Mouse (Mus musculus) hindbrain, postnatal 0 days (tissue): ENCODE data around the gene Pcbp4. TPM values are rescaled to one million over a fixed set of nuclear protein-coding genes. Genes with fewer than 3 reads are reported as not detected.

Source experiments
- ATAC-seq: fragments of 200-750 bp; cut with Nextera tagmentation; 2 replicates; pipeline ENCODE4 v1.8.0; 2017; ENCODE audit warnings: mild to moderate bottlenecking, moderate TSS enrichment, moderate library complexity
- DNase-seq: peaks from one replicate; pipeline ENCODE4 v3.0.0-alpha.2; 2015; ENCODE audit warnings: low spot score
- H3K27ac ChIP-seq: fragments of 300-500 bp; sonication (generic); 2 replicates; pipeline ENCODE4 v1.5.1; 2014; ENCODE audit warnings: mild to moderate bottlenecking
- H3K27me3 ChIP-seq: fragments of 300-500 bp; sonication (generic); 2 replicates; pipeline ENCODE4 v1.6.1; 2014; ENCODE audit warnings: low read length, mixed read lengths; ENCODE audit not compliant: insufficient read depth
- H3K36me3 ChIP-seq: fragments of 300-500 bp; sonication (generic); 2 replicates; pipeline ENCODE4 v1.6.1; 2014; ENCODE audit warnings: low read length, mixed read lengths; ENCODE audit not compliant: insufficient read depth
- H3K4me1 ChIP-seq: fragments of 300-500 bp; sonication (generic); 2 replicates; pipeline ENCODE4 v1.6.1; 2014; ENCODE audit warnings: antibody characterized with exemption, low read length, mixed read lengths; ENCODE audit not compliant: insufficient read depth
- H3K4me2 ChIP-seq: fragments of 300-500 bp; sonication (generic); 2 replicates; pipeline ENCODE4 v1.6.1; 2014; ENCODE audit warnings: low read depth, mild to moderate bottlenecking, low read length, moderate library complexity, mixed read lengths
- H3K4me3 ChIP-seq: fragments of 300-500 bp; sonication (generic); 2 replicates; pipeline ENCODE4 v1.5.1; 2014; ENCODE audit warnings: low read length
- H3K9ac ChIP-seq: fragments of 300-500 bp; sonication (generic); replicated peaks from 2 replicates; pipeline ENCODE4 v1.6.1; 2014; ENCODE audit warnings: mild to moderate bottlenecking, low read length, moderate library complexity, mixed read lengths
- H3K9me3 ChIP-seq: fragments of 300-500 bp; sonication (generic); 2 replicates; pipeline ENCODE4 v1.6.1; 2016; ENCODE audit warnings: low read length, mixed read lengths
- CTCF ChIP-seq: IDR thresholded peaks from 2 replicates; pipeline ENCODE4 v1.5.1; 2016; ENCODE audit warnings: antibody characterized with exemption, control low read depth, low read depth
- WGBS: fragments of 180-500 bp; shearing (Covaris S2); extraction: QIAGEN DNeasy Blood & Tissue Kit; methylation state at CpG from one replicate; pipeline ENCODE4 v1.1.7; 2014; 5-methylcytosine and 5-hydroxymethylcytosine counted together
- polyA plus RNA-seq: library from polyadenylated mRNA; unstranded; fragments of >200 nt; fragmentation: Nextera tagmentation; extraction: Ambion mirVana; gene quantifications from 2 replicates; pipeline ENCODE4 v1.2.1, GENCODE M21; 2015
- total RNA-seq: library from RNA; depleted of rRNA; stranded (reverse); fragments of >200 nt; gene quantifications from 2 replicates; pipeline ENCODE4 v1.2.3, GENCODE M21; 2014

The Pcbp4 gene
- total and polyA plus RNA-seq, 2 experiments from 2014 or later = 228 to 623 TPM

DNA sequence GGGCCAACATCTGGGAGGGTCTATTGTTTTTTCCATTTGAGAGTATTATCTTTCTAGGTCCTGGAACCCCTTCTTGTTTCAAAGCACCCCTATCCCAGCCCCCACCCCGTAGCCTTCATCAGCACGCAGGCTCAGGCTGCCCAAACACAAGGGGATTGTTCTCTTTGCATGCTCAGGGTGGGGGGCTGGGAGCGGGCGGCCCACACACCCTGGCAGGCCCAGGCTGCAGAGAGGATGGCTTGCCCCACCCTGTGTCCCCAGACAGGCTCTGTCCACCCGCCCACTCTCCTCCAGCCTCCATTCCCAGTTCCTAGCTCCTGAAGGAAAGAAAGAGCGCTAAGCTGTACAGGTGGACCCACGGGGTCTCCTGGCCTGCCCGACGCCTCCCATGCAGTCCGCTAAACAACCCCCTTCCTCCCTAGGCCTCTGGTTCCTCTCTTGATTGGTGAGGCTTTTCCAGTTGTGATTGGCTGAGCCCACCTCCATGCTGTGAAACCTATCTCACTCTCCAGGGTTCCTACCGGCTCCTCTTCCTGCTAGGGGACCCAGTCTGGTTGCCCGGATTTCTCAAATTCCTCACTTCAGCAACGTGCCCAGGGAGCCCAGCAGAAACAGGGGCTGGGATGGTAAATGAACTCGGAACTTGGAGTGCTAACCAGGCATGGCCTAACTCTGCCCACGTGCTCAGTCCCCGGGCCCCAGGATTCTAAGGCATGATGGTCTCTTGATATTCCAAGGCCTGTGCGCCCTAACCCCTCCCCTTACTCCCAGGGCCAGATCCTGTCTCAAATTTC lies 2.0 kb downstream of the Pcbp4 start:
- ATAC-seq = peak; percentile 29
- TF ChIP-seq CTCF = no peak
- Histone ChIP-seq H3K27me3 (no peaks in the 10 kb centered on the region), H3K9ac (peak overlapping the region; percentile 85), H3K4me3 (peak overlapping the region; percentile 70), H3K4me1 (peaks cover 35% of the 10 kb centered on the region), H3K27ac (peak overlapping the region; percentile 94), H3K36me3 (peaks cover 2% of the 10 kb centered on the region), H3K9me3 (no peaks in the 10 kb centered on the region), H3K4me2 (peak overlapping the region; percentile 92)
- peak; percentile 72 for DNase-seq
- WGBS = 4% methylated on average over 17 of the region's 17 CpGs

DNA sequence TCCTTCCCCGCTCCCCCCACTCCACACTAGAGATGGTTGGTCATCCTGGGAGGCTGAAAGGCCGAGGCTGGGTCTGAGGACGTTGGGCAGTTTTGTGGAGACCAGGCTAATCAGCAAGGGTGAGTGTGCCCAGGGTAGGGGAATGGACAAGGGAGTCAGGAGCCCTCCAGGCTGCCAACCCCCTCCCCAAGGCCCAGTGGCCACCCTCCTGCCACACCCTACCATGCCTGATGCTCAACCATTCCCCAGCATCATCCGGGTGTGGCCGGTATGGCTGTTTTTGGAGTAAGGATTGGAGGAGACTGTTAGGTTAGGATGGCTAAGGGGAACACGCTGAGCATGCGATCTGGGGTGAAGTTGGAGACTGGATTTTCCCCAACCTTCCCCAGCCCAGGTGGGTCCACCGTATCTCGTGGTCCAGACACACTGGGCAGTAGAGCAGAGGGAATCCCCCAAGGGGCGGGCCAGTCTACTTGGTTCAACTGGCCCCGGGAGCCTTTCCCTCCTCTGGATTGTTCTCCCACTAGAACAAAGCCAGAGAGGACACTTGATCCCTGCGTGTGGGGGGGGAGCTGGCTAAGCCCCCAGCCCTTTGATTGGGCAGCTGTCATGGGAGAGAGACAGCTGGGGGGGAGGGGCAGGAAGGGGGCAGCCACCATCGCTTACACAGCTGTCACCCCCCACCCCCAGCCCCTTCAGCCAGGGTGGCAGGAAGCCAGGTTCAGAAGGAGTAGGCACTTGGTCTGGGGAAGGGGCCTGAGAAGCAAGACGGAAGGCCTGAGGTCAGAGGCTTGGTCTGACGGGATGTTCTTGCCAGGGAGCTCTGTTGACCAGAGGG lies 3.5 kb downstream of the Pcbp4 start:
- 23% methylated on average over 15 of the region's 15 CpGs for WGBS
- H3K27me3 ChIP-seq = no peaks in the 10 kb centered on the region
- H3K4me1 ChIP-seq = peaks cover 35% of the 10 kb centered on the region
- peak overlapping the region; percentile 65 for H3K27ac ChIP-seq
- ATAC-seq (peak; percentile 15), DNase-seq (peak; percentile 78)
- H3K36me3 ChIP-seq = peaks cover 4% of the 10 kb centered on the region
- no peak for TF ChIP-seq CTCF
- peak overlapping the region; percentile 42 for H3K9ac ChIP-seq
- peak overlapping the region; percentile 92 for H3K4me2 ChIP-seq
- peak overlapping the region; percentile 11 for H3K4me3 ChIP-seq
- no peaks in the 10 kb centered on the region for H3K9me3 ChIP-seq

DNA sequence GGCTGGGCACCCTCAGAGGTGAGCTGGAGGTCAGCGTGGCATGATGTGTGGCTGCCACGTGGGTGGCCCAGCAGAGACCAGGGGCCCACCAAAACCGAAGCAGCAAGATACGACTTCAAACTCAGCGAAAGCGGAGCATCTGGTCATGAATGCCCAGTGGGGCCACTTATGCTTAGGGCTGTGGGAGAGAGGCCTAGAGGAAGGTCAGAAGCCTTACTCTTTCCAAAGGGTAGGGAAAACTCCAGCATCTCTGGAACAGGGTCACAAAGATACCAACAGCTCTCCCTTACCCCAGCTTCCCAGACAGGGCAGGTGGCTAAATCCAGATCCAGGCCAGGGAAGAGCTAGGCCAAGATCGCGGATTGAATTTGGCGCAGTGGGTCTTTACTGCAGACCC lies 4.1 kb downstream of the Pcbp4 start:
- no peak for TF ChIP-seq CTCF
- H3K27ac ChIP-seq = peak overlapping the region; percentile 65
- no peak overlapping the region for H3K4me3 ChIP-seq
- H3K36me3 ChIP-seq = peaks cover 10% of the 10 kb centered on the region
- peak overlapping the region; percentile 92 for H3K4me2 ChIP-seq
- peak overlapping the region; percentile 42 for H3K9ac ChIP-seq
- WGBS = 34% methylated on average over 9 of the region's 9 CpGs
- H3K27me3 ChIP-seq = no peaks in the 10 kb centered on the region
- H3K9me3 ChIP-seq = no peaks in the 10 kb centered on the region
- peak; percentile 42 for DNase-seq
- ATAC-seq = no peak
- H3K4me1 ChIP-seq = peaks cover 35% of the 10 kb centered on the region

DNA sequence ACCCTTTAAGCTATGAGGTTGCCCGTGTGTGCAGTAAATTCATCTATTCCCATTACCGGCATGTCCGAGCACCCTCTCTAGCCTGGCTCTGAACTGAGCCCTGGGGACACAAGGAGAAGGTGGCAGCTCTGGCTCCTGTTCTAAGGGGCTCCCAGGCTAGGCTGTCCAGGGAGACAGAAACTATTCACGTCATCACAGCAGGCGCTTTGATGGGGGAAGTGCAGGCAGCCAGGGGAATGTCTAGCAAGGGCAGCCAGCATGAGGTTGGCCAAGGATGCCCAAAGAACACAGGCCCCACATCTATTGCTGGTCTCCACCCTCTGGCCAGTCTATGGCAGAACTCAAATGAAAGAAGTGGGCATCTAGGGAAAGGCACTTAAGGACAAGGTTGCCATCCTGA lies 4.8 kb downstream of the Pcbp4 start:
- peaks cover 10% of the 10 kb centered on the region for H3K36me3 ChIP-seq
- H3K27ac ChIP-seq = peak overlapping the region; percentile 65; the same call in 1 of the 2 replicates
- peak overlapping the region; percentile 92 for H3K4me2 ChIP-seq
- H3K9me3 ChIP-seq = no peaks in the 10 kb centered on the region
- H3K4me1 ChIP-seq = peaks cover 33% of the 10 kb centered on the region
- H3K9ac ChIP-seq = no peak overlapping the region
- 29% methylated on average over 5 of the region's 5 CpGs for WGBS
- ATAC-seq (no peak), DNase-seq (no peak)
- no peak for TF ChIP-seq CTCF
- no peak overlapping the region for H3K4me3 ChIP-seq
- H3K27me3 ChIP-seq = no peaks in the 10 kb centered on the region

DNA sequence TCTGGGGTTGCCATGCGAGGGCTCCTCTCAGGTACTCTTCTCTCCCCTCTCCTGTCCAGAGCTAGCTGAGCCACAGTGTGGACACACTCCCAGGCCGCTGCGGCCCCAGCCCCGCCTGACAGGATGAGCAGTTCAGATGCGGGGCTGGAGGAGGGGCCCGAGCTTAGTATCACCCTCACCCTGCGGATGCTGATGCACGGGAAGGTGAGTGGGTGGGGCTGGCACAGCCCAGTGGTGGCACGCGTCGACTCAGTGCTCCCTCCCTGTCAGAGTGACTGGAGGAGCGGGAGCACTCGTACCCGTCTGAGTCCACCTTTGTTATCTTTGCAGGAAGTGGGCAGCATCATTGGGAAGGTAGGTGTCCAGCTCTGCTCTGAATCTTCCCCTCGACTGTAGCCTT lies 6.9 kb downstream of the Pcbp4 start:
- peaks cover 10% of the 10 kb centered on the region for H3K36me3 ChIP-seq
- H3K27me3 ChIP-seq = no peaks in the 10 kb centered on the region
- WGBS = 74% methylated on average over 15 of the region's 15 CpGs
- no peak overlapping the region; the same call in 1 of the 2 replicates for H3K9ac ChIP-seq
- H3K4me1 ChIP-seq = peaks cover 37% of the 10 kb centered on the region
- ATAC-seq (no peak), DNase-seq (no peak)
- no peaks in the 10 kb centered on the region for H3K9me3 ChIP-seq
- no peak overlapping the region for H3K4me3 ChIP-seq
- no peak overlapping the region for H3K4me2 ChIP-seq
- no peak overlapping the region for H3K27ac ChIP-seq
- no peak for TF ChIP-seq CTCF

DNA sequence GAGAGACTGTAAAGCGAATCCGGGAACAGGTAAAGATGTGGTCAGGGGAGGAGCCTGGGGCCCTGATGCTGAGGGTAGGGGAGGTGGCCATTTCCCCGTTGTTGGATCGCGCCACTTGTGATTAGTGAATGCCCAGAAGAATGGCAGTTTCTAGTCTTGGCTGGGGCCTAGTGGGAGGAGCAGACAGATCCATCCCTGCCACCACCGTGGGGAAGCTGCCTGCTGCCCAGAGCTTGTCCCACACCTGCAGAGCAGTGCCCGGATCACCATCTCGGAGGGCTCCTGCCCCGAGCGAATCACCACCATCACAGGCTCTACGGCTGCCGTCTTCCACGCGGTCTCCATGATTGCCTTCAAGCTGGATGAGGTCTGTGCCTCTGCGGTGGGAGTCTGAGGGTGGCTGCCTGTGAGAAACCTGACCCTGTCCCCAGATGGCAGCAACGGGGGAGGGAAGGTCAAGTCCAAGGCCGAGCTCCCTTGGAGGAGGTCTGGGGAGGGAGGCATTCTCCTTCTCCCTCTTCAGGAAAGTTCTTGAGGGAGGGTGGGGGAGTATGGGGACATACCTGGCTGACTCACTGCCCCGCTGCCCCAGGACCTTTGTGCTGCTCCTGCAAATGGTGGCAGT lies 7.4 kb downstream of the Pcbp4 start:
- H3K36me3 ChIP-seq = peaks cover 10% of the 10 kb centered on the region
- H3K27me3 ChIP-seq = no peaks in the 10 kb centered on the region
- ATAC-seq (no peak), DNase-seq (no peak)
- peaks cover 38% of the 10 kb centered on the region for H3K4me1 ChIP-seq
- no peak overlapping the region for H3K4me2 ChIP-seq
- no peak overlapping the region; the same call in 1 of the 2 replicates for H3K9ac ChIP-seq
- WGBS = 65% methylated on average over 18 of the region's 18 CpGs
- no peak for TF ChIP-seq CTCF
- no peaks in the 10 kb centered on the region for H3K9me3 ChIP-seq
- H3K4me3 ChIP-seq = no peak overlapping the region
- no peak overlapping the region for H3K27ac ChIP-seq
